Mouse (Mus musculus): ENCODE data around the gene Kctd20. TPM values are rescaled to one million over a fixed set of nuclear protein-coding genes. Genes with fewer than 3 reads are reported as not detected.

Gene Kctd20
- polyA plus RNA-seq, 1 experiment, result 33.0 TPM

DNA sequence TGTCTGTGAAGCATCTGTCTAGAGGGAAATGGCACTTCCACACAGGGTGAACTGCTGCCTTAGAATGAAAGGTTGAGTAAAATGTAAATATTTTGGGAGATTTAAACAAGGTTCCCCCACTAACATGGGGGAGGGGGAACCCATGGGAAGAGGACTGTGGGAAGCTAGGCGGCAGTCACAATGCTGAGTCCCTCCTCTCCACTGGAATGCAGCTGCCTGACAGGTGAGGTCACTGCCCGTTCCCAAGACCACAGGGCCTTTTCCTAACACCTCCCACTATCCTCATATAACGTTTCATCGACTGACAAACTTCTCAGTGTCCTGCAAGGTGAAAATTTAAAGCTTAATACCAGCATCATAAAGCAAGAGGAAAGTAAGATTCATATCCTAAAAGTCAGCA lies 30.8 kb downstream of the Kctd20 start:
- TF ChIP-seq FOSL1 (IDR thresholded peaks at IDR 0.05; ENCODE audit: insufficient read depth, low read length, poor library complexity, severe bottlenecking) (no peak), USF1 (IDR thresholded peaks at IDR 0.05; ENCODE audit: low read depth) (no peak), CEBPB (IDR thresholded peaks at IDR 0.05; ENCODE audit: low read depth) (no peak), MAX (IDR thresholded peaks at IDR 0.05) (no peak), MYOD1 (IDR thresholded peaks at IDR 0.05; ENCODE audit: control insufficient read depth, insufficient read length, low read depth) (no peak), CTCF (IDR thresholded peaks at IDR 0.05; ENCODE audit: control insufficient read depth, insufficient read depth, insufficient read length) (no peak), MYOG (IDR thresholded peaks at IDR 0.05; ENCODE audit: control insufficient read depth, extremely low read depth, insufficient read length) (no peak)
- Histone ChIP-seq H3ac (ENCODE audit: control insufficient read depth, insufficient read length, low read depth) (no peak overlapping the region), H3K27me3 (ENCODE audit: control insufficient read depth, insufficient read depth, insufficient read length) (no peaks in the 10 kb centered on the region), H3K79me2 (ENCODE audit: control insufficient read depth, insufficient read depth) (no peaks in the 10 kb centered on the region), H3K36me3 (ENCODE audit: control insufficient read depth, insufficient read depth) (peaks cover 59% of the 10 kb centered on the region), H3K4me3 (ENCODE audit: insufficient read depth, poor library complexity, severe bottlenecking) (no peak overlapping the region), H3K79me3 (ENCODE audit: low read depth) (no peaks in the 10 kb centered on the region)

DNA sequence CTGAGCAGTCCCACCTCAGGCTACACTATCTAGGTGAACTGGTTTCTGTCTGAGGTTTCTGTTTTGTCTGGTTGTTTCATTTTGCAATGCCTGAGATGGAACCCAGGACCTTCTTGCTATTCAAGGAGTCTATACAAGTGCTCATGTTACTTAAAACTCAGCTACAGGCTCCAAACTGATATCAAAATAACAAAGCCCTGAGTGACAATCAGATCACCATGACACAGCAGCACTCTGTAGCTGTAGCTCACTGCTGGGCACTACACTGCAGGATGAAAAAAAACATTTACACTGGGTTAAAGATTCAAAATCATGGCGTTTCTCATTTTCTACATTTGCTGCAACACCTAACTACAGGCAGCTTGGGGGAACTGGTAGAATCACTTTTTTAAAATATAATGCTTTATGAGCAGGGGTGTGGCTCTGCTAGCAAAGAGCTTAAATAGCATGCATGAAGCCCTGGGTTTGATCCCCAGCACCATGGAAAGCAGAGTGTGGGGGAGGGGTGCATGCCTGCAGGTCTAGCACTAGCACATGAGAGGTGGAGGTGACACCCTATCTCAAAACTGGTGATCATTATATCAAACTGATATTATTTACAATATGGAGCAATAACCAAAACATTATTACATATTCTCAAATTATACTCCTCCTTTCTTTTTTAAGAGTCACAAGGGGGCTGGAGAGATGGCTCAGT lies 33.1 kb downstream of the Kctd20 start:
- Histone ChIP-seq H3K79me2 (ENCODE audit: control insufficient read depth, insufficient read depth) (no peaks in the 10 kb centered on the region), H3K36me3 (ENCODE audit: control insufficient read depth, insufficient read depth) (peaks cover 60% of the 10 kb centered on the region), H3ac (ENCODE audit: control insufficient read depth, insufficient read length, low read depth) (no peak overlapping the region), H3K79me3 (ENCODE audit: low read depth) (no peaks in the 10 kb centered on the region), H3K4me3 (ENCODE audit: insufficient read depth, poor library complexity, severe bottlenecking) (no peak overlapping the region), H3K27me3 (ENCODE audit: control insufficient read depth, insufficient read depth, insufficient read length) (no peaks in the 10 kb centered on the region)
- TF ChIP-seq MYOD1 (IDR thresholded peaks at IDR 0.05; ENCODE audit: control insufficient read depth, insufficient read length, low read depth), result no peak
- TF ChIP-seq USF1 (IDR thresholded peaks at IDR 0.05; ENCODE audit: low read depth), result no peak
- no peak for TF ChIP-seq MAX (IDR thresholded peaks at IDR 0.05)
- no peak for TF ChIP-seq CEBPB (IDR thresholded peaks at IDR 0.05; ENCODE audit: low read depth)
- TF ChIP-seq MYOG (IDR thresholded peaks at IDR 0.05; ENCODE audit: control insufficient read depth, extremely low read depth, insufficient read length), result no peak
- TF ChIP-seq FOSL1 (IDR thresholded peaks at IDR 0.05; ENCODE audit: insufficient read depth, low read length, poor library complexity, severe bottlenecking), result no peak
- no peak for TF ChIP-seq CTCF (IDR thresholded peaks at IDR 0.05; ENCODE audit: control insufficient read depth, insufficient read depth, insufficient read length)

DNA sequence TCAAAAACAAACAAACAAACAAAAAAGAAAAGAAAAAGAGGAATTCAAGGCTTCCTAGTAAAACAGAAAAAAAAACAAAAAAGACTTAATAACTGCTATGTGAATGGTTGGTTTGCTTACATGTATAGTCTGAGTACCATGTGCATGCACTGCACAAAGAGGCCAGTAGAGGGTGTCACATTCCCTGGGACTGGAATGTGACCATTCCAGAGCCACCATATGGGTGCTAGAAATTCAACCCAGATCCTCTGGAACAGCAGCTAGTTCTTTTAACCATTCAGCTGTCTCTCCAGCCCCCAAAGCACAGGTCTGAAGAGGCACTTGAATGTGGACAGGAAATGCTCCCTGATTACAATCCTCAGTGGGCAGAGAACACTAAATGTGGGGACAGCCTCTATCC lies 35.1 kb downstream of the Kctd20 start:
- no peak overlapping the region for H3ac ChIP-seq (ENCODE audit: control insufficient read depth, insufficient read length, low read depth)
- H3K4me3 ChIP-seq (ENCODE audit: insufficient read depth, poor library complexity, severe bottlenecking), result no peak overlapping the region
- no peaks in the 10 kb centered on the region for H3K79me3 ChIP-seq (ENCODE audit: low read depth)
- TF ChIP-seq FOSL1 (IDR thresholded peaks at IDR 0.05; ENCODE audit: insufficient read depth, low read length, poor library complexity, severe bottlenecking), result no peak
- TF ChIP-seq MAX (IDR thresholded peaks at IDR 0.05), result peak; percentile 25
- H3K27me3 ChIP-seq (ENCODE audit: control insufficient read depth, insufficient read depth, insufficient read length), result no peaks in the 10 kb centered on the region
- H3K79me2 ChIP-seq (ENCODE audit: control insufficient read depth, insufficient read depth), result no peaks in the 10 kb centered on the region
- H3K36me3 ChIP-seq (ENCODE audit: control insufficient read depth, insufficient read depth), result peaks cover 67% of the 10 kb centered on the region

- Histone ChIP-seq H3K27me3 (ENCODE audit: control insufficient read depth, insufficient read depth, insufficient read length) (no peaks in the 10 kb centered on the region), H3ac (ENCODE audit: control insufficient read depth, insufficient read length, low read depth) (no peak overlapping the region), H3K4me3 (ENCODE audit: insufficient read depth, poor library complexity, severe bottlenecking) (no peak overlapping the region), H3K79me2 (ENCODE audit: control insufficient read depth, insufficient read depth) (no peaks in the 10 kb centered on the region), H3K36me3 (ENCODE audit: control insufficient read depth, insufficient read depth) (peaks cover 64% of the 10 kb centered on the region), H3K79me3 (ENCODE audit: low read depth) (no peaks in the 10 kb centered on the region)
- TF ChIP-seq USF1 (IDR thresholded peaks at IDR 0.05; ENCODE audit: low read depth) (no peak), MAX (IDR thresholded peaks at IDR 0.05) (peak; percentile 43)
Observed at GRCm38 (mm10) chr17:28987713-28988112, 36.0 kb downstream of the Kctd20 start.

GRCm38 (mm10) chr17:28988291-28988690 lies 36.5 kb downstream of the Kctd20 start:
- H3K79me2 ChIP-seq (ENCODE audit: control insufficient read depth, insufficient read depth), result no peaks in the 10 kb centered on the region
- H3K4me3 ChIP-seq (ENCODE audit: insufficient read depth, poor library complexity, severe bottlenecking), result no peak overlapping the region
- H3K36me3 ChIP-seq (ENCODE audit: control insufficient read depth, insufficient read depth), result peaks cover 66% of the 10 kb centered on the region
- peaks cover under 1% of the 10 kb centered on the region for H3K79me3 ChIP-seq (ENCODE audit: low read depth)
- TF ChIP-seq CTCF (IDR thresholded peaks at IDR 0.05; ENCODE audit: control insufficient read depth, insufficient read depth, insufficient read length) (no peak), MYOD1 (IDR thresholded peaks at IDR 0.05; ENCODE audit: control insufficient read depth, insufficient read length, low read depth) (peak; percentile 38), USF1 (IDR thresholded peaks at IDR 0.05; ENCODE audit: low read depth) (no peak), FOSL1 (IDR thresholded peaks at IDR 0.05; ENCODE audit: insufficient read depth, low read length, poor library complexity, severe bottlenecking) (no peak)
- no peaks in the 10 kb centered on the region for H3K27me3 ChIP-seq (ENCODE audit: control insufficient read depth, insufficient read depth, insufficient read length)
- no peak overlapping the region for H3ac ChIP-seq (ENCODE audit: control insufficient read depth, insufficient read length, low read depth)

GRCm38 (mm10) chr17:28988996-28989395 lies 37.2 kb downstream of the Kctd20 start:
- no peak overlapping the region for H3K4me3 ChIP-seq (ENCODE audit: insufficient read depth, poor library complexity, severe bottlenecking)
- TF ChIP-seq CTCF (IDR thresholded peaks at IDR 0.05; ENCODE audit: control insufficient read depth, insufficient read depth, insufficient read length) (no peak), FOSL1 (IDR thresholded peaks at IDR 0.05; ENCODE audit: insufficient read depth, low read length, poor library complexity, severe bottlenecking) (no peak), CEBPB (IDR thresholded peaks at IDR 0.05; ENCODE audit: low read depth) (no peak), USF1 (IDR thresholded peaks at IDR 0.05; ENCODE audit: low read depth) (no peak), MAX (IDR thresholded peaks at IDR 0.05) (no peak), MYOG (IDR thresholded peaks at IDR 0.05; ENCODE audit: control insufficient read depth, extremely low read depth, insufficient read length) (no peak), MYOD1 (IDR thresholded peaks at IDR 0.05; ENCODE audit: control insufficient read depth, insufficient read length, low read depth) (no peak)

More at GRCm38 (mm10) chr17:28988996-28989395, 37.2 kb downstream of the Kctd20 start:
- Histone ChIP-seq H3K27me3 (ENCODE audit: control insufficient read depth, insufficient read depth, insufficient read length) (no peaks in the 10 kb centered on the region), H3K79me3 (ENCODE audit: low read depth) (peaks cover 2% of the 10 kb centered on the region), H3K36me3 (ENCODE audit: control insufficient read depth, insufficient read depth) (peaks cover 61% of the 10 kb centered on the region), H3ac (ENCODE audit: control insufficient read depth, insufficient read length, low read depth) (no peak overlapping the region), H3K79me2 (ENCODE audit: control insufficient read depth, insufficient read depth) (no peaks in the 10 kb centered on the region)

Measured in C2C12 (cell line).